Mouse (Mus musculus) cerebellum, adult 9-10 months (tissue): ENCODE measurements around the gene Stpg4.

ENCODE experiments used
- DNase-seq: peaks from one replicate; pipeline ENCODE4 v3.0.0; 2022

Gene Stpg4

DNA sequence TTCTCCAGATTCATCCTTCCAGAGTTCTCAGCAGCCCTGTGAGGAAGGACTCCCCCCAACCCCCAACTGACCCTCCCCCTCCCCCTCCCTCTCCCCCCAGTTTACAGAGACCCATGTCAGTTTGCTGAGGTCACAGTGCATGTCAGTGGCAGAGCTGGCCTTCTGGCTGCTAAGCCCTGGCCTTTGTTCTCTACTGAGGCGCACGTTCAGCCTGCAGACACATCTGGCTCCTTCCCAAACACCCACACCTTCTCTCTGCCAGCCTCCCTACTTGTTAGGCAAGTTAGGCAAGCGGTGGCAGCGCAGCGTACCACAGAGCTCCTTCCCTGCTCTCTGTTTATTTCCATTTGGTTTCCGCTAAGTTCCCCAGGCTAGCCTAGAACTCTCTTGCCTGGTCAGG is 50.0 kb downstream of the Stpg4 start:
- DNase-seq: no peak

DNA sequence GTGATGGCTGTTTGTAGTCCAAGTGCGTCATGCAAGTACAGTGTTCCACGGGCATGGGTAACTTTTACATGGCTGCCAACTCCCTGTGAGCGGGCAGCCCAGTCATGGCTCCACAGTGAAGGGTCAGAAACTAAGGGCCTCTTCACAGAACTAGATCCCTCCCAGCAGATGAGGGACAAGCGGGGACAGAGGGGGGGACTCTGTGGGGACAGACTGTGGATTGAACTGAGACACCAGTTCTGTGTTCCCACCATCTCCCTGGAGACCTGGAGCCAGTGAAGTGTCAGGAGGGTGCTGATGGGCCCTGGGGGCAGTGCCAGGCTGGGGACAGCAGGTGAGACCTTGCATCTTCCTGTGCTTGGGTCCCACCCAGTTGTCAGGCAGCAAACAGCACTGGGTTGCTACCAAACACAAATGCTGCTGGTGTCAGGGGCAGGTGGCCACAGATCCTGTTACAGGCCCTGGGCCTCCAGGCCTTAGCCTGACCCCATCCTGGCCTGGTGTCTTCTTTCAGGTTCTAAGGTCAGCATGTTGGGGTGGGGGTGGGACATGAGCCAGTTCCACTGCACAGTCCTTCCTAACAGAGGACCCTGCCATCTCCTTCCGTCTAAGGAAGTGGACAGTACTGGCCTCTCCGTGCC is 50.6 kb downstream of the Stpg4 start:
- DNase-seq: no peak

DNA sequence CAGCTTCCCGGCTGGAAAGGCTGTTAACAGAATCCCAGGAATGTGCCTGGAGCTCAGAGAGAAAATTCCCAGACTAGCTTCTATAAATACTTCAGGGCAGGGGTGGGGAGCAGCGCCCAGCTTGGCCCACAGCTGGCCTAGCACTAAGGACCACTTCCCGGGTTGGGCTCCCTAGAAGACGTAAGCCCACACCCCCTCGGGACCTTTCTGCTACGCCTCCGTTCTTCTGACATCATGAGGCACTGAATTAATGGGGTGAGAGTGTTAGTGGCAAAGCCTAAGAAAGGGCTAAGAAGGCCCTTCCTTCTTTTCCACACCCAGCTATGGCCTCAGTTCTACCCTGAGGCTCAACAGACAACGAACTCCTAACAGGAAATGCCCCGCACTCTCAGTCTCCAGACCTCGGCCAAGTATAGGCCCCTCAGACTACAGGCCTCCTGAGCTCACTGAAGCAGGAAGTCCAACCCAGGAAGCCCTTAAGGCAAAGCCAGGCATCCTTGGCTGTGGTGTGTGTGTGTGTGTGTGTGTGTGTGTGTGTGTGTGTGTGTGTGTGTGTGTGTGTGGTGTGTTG is 51.5 kb downstream of the Stpg4 start:
- no peak for DNase-seq

DNA sequence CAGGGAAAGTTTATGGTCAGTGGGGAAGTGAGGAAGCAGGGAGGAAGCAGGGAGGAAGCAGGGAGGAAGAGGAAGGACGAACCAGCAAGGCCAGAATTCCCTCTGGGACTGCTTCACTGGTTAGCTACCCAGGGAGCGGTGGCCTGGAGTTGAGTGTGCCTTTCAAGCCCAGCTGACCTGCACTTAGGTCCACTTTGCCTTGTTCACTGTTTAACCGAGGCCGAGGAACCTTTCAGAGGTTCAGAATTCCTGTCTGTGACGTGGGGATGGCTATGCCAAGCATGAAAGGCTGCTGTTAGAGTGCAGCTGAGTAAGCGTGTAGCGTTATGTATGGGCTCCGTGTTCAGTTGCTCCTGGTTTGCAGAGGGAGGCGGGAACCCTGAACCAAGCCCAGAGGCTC is 54.2 kb downstream of the Stpg4 start:
- DNase-seq: no peak

DNA sequence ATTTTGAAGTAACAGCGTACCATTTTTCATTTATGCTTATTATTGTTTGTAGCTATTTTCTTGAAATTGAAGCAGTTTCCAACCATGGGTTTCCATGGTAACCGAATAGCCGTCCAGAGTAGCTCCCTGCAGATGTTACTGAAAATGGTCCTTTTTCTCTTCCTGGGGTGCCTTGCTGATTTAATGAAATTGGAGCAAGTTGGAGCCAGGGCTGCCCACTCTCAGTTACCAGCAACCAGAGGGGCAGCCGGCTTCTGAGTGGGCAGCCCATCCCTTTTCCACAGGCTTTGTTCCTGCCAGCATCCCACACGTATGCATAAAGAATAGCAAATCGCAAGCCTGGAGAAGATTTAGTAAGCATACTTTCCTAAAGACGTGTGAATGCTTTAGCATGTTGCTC is 55.4 kb downstream of the Stpg4 start:
- no peak for DNase-seq

DNA sequence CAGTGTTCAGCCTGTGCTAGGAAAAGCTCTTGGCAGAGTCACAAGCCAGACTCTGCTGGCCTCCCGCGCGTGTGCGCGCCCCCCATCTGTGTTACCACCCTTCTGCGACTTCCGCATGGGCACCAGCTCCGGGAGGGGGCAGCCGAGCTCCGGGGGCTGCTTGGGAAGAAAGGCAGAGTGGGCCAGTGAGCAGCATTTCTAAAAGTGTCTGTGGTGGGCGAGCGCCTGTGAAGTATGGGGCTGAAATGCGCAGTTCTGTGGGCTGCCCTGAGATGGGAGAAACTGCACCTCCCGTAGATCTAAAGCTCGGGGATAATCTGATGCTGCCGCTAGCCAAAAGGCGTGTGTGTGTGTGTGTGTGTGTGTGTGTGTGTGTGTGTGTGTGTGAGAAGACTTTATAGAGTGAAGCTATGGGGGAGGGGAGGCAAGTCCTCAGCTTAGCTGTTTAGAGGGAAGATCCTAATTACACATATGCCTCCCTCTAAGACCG is 58.2 kb downstream of the Stpg4 start:
- DNase-seq: no peak

DNA sequence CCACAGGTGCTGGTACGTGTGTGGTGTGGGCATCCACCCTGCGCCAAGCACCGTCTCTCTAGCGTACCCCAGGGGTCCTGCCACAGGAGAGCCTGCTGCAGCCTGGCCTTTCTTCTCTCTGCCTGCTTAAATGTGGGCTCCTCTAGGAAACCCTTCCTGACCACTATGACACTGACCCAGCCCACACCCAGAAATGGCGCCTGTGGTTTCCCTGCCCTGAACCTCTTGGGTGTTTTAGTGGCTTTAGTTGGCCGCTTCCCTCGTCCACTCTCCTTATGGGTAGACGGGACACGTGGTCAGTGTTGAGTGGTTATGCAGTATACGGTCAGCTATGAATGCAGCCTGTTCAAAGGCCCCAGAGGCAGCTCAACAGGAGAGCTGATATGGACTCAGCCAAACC is 59.1 kb downstream of the Stpg4 start:
- no peak for DNase-seq

DNA sequence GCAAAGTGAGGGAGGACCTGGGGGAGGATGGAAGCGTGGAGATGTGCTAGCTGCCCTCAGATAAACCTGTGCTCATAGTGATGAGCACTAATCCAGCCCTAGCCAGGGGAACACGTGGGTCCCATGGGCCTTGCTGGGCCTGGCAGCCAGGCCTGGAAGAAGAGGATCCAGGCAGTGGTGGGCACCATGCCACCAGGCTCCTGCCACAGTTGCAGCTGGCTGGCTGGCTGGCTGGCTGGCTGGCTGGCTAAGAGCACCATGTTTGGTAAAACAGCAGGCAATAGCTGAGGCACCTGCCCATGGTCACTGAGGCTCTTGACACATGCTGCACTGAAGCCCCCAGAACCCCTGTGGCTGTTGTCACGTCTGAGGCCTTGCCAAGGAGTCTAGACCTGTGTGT is 59.9 kb downstream of the Stpg4 start:
- no peak for DNase-seq

DNA sequence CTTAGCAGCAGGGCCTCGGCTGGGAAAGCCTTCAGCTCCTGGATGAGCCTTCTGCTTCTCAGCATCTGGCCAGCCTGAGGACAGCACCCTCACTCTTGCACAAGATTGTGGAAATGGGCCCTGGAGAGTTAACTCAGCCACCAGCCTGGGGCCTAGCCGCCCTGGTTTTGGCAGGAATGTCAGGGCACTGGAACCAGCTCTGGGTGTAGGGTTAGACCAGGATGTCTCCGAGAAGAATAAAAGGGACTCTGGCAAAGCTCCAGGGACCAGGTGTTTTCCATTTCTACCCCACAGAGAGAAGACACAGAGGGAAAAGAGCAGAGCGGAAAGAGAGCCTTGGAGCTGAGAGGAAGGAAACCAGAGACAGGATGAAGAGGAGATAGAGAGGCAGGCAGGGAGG is 60.3 kb downstream of the Stpg4 start:
- DNase-seq: no peak

DNA sequence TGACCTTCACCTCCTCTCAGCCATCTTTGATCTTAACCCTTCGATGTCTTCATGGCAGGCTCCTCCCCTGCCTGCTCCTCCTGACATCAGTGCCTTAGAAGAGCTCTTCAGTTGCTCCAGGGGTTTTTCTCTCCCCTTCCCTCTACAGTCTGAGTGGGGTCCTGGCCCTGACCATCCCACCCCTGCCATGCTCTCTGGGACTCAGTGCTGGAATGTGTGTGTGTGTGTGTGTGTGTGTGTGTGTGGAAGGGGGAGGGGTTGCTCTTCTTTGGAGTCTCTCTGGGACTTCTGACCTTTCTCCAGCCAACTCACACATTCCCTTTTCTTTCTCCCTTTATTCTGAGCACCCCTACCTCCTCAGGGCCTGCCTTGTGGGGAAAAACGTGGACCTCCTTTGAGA is 61.0 kb downstream of the Stpg4 start:
- DNase-seq: no peak

DNA sequence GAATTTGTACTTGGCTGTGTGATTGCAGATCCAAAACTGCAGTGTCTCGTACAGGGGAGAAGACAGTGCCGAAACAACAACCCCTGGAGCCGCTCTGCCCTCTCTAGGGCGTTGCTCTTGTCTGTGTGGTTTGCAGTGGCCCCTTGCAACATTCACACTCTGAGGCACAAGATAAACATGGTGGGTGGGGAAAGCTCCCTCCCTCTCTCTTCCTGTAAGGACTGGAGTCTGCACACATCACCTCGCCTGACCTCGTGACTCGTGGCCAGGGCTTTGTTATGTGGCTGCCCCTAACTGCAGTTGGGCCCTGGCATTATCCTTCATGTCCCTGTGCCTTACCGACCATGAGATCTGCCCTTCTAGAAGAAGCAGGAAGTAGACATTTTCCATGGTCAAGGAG is 62.3 kb downstream of the Stpg4 start:
- DNase-seq: no peak

DNA sequence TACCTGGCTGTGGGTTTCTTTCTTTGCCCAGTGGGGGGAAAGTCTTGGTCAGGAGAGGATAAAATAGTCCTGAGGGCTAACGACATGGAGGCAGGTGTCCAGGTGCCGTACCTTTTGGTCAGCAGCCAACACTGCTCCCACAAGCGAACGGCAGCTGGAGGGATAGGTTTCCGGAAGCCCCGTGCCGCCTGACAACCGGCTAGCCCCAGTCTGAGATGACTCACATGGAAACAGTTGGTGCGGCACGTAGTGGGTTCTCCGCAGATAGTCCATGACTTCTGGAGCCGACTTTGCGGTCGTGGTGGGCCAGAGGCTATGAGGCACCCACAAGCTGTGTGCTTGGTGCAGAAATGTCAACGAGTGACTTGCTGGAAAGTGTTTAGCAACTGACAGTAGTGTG is 63.4 kb downstream of the Stpg4 start:
- no peak for DNase-seq

DNA sequence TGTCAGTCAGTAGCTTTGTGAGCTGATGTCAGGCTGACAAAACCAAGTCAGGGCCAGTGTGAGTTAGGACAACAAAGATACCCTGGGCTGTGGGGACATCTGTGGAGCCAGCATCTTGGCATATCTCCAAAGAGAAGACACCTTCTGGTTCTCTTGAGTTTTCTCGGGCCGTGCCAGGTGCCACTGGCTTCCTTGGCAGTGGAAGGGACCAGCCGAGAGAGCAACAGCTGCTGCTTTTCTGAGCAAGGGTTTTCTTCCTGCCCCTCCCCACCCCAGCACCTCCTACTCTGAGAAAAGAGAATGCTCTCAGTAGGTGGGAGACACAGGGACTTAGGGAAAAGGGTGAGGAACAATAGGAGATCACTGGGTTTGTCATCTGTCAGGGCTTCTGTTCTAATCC is 66.4 kb downstream of the Stpg4 start:
- peak; percentile 59 for DNase-seq

DNA sequence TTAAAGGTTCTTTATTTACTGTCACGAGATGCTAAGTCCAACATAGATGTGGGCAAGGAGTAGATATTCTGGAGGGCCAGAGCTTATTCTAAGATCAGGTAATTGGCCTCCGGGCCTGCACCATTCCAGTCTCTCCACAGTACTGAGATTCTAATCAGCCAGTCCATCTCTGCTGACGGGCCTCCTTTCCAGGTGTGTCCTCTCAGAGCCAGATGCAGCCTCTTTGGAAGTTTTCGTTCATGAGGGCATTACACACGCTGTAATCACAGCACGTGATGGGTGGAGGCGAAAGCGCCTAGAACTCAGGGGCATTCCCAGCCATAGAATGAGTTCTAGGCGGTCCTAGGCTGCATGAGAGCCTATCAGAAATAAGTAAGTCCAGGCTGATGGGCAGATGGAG is 70.0 kb downstream of the Stpg4 start:
- DNase-seq: no peak

DNA sequence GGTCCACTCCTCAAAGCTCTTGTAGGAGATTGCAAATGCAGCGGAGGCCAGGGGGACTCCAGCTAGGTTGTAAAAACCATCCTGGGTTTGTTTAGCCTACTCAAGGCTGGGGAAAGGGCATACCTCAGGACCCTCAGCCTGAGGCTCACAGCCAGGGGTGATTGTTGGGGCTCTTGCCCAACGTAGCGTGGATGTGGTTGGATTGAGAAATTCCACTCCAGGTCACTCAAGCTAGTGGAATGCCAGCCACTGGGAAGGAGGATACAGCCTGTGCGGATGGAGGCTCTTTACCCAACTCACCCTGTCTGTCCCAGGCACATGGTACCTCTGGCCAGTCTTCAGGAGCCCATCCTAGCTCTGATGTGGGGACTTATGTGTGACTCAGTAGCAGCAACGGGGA is 71.3 kb downstream of the Stpg4 start:
- DNase-seq: no peak

DNA sequence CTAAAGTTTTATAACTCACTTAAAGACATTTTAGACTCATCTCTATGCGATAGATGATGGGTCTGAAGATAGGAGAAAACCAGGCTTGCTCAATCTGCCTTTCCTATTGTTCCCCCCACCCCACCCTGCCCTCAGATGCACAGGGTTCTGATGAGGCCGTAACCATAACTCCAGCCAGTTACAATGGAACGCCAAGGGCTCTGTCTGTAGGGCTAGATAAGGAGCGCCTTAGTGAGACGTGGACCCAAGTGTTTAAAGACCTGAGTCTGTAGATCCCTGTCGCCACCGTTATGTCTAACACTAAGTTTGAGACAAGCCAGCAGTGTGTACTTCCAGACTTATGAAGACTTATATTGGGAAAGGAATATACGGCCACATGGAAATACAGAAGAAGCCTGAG is 72.1 kb downstream of the Stpg4 start:
- DNase-seq: no peak

DNA sequence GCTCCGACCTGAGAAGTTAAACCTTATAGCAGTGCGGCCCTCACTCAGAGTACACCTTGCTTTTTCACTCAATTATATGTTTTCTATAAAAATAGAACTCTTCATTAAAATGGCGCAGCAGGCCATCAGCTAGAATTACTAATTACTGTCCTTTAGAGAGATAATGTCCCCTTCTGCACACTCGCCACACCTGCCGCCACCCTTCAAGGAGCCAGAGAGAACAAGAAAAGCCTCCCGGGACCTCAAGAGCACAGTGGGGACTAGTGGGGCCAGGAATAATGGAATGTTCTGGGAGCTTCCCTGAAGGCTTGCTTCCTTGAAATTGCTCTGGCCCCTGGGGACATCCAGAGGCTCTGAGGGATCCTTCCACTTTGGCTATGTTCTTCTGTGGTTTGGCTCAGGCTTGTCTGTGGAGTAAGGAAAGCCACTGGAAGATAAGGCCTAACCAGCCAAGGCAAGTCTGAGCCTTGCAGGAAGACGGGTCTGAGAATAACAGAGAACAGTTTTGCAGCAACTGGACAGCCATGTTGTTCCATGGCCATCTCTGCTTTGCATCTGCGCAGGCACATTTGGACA is 73.7 kb downstream of the Stpg4 start:
- no peak for DNase-seq

DNA sequence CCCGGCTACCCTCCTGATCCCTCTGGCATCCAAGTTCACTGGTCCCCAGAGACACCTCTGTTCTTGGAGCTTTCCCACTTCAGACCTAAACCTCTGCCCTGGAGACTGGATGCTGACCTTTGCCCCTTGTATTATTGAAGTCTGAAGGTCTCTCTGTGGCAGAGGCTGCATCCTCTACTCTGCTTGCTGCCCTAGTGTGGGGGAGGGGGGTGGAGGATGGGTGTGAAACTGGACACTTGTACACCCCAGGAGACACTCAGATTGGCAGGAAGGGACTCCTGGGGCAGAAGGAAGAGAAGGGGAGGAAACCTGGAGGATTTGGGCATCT is 74.7 kb downstream of the Stpg4 start:
- DNase-seq: no peak

DNA sequence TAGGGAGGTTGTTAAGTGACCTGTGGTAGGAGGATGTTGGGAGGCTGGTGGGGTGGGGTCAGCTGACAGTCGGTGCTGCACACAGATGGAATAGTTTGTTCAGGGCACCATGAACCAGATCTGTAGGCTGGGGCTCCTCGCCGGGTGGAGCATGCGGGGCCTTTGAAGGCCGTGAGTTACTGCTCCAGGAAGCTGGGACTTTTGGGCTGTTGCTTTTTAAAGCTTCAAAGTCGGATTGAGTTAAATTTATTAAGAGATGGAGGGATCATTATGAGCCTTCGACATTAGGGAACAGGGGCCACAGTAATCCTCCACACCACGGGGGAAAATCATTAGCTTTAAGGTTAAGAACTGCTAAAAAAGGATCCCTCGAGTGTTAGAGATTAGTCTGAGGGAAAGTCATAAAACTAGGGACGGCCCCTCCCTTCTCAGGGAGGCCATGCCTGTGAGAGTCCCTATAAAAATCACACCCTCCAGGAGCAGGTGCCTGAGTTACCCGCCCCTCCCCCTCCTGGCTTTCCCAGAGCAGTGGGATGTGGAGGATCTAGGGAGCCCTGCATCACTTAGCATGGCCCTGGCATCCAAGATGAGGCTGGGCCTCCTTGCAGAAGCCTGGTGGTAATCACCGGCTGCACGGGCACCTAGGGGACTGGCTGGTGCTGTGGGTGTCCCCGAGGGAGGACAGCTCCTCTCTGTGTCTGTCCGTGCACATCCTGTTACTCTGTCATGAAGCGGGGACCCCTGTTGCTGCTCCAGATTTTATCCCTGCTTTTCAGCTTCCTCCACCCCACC is 75.2 kb downstream of the Stpg4 start:
- peak; percentile 48 for DNase-seq

DNA sequence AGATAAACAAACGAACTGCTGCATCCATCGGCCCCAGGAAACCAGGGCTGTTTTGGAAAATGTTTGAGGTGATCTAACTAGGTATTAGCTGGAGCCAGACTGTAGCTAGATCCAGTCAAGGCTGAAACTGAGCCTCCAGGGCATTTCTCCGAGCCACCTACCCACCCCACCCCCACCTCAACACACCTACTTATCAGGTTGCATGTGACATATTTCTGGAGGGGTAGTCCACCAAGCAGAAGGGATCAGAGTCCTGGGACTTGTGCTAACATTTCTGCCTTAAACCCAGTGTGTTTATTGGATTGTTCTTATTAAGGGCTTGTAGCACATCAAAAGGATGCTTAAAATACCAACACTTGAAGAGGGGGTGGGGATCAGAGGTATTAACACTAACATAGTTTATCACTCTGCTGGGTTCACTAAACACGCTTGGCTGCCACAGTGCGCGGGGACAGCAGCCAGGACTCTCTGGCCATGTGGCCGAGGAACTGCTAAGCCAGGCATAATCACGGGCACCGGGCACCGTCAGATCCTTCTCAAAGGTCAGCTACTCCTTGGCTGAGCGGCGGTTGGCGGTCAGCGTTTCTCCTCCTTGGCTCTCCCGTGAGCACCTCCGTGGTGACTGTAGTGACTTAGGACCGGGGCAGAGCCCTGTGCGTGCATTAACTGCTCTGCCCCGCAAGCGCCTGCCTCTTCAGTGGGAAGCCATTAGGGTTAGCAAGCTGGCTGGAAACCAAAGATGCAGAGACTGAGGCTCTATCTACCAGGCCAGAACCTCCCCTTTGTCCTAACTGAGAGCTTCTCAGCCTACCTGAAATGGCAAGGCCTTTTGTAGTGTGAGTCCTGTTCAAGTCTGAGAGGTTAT is 76.1 kb downstream of the Stpg4 start:
- DNase-seq: peak; percentile 79

DNA sequence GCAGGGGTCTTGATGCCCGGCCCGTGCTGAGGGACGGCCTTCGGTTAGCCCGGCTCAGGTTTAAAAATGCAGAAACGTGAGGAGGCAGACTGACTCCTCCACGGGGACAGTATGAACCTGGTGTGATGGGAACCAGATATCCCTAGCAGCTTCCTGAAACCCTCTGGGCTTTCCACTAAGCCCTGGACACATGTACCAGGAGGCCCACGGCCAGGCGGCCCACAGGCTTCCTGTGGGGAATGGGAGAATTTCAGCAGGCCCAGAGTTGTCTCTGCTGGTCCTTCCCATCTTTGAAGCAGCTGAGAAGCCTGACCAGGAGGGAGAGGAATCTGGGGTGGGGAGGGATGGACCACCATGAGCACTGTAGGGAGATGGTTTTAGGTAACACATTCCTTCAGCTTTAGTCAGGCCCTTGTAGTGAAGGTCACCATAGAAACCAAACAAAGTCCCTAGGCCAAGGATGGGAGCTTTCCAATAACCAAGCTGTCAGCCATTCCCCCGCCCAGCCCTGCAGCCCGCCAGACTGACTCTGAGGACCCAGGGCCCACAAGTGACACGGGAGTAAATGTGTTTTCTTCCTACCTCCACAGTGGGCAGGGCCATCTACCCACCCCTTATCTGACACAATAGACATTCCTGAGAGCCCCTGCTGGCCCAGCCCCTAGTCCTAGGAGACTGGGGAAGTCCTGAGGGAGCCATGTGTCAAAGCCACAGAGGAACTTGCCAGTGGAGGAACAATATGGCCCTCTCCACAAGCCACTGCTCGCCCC is 76.9 kb downstream of the Stpg4 start:
- peak; percentile 39 for DNase-seq

DNA sequence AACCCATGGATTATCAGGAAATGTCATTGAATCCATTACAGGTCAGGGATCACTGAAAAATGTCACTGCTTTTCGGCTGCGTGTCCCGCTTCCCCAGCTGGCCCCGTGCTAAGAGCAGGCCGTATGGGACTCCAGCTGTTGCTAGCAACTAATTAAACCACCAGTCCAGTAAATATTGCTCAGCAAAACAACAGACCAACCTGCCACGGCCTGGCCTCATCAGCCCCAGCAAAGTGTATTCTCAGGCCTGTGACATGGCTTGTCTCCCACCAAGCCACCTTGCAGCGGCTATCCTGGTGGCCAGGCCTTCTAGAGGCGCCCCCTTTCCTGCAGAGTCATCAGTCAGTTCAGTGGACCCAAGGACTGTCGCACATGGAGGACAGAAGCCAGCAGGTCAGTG is 78.0 kb downstream of the Stpg4 start:
- no peak for DNase-seq
